Mouse (Mus musculus): Measurements from ENCODE around the gene Uba7. TPM values are rescaled to one million over a fixed set of nuclear protein-coding genes. Genes with fewer than 3 reads are reported as not detected.

Gene Uba7
- polyA plus RNA-seq (2015; fragmentation: Nextera tagmentation; extraction: Ambion mirVana) = 16.0 and 16.9 TPM in 2 replicates

GRCm38 (mm10) chr9:107975399-107976386 lies at the start of gene Uba7:
TSS of gene Uba7 (plus strand) at chr9:107975505.

GRCm38 (mm10) chr9:107928169-107928568 lies 47.1 kb upstream of the Uba7 start, which contains the start of gene Actl11:
TSS of gene Actl11 (plus strand) at chr9:107928469.

GRCm38 (mm10) chr9:107935374-107935773 lies 39.9 kb upstream of the Uba7 start, which contains the start of gene Camkv:
TSS of gene Camkv (plus strand) at chr9:107935674.

GRCm38 (mm10) chr9:107949922-107950235 lies 25.4 kb upstream of the Uba7 start, which contains the start of gene Traip:
TSS of gene Traip (plus strand) at chr9:107950136.

GRCm38 (mm10) chr9:107982681-107983346 lies 7.5 kb downstream of the Uba7 start, which contains the start of gene Gm20661:
TSS of gene Gm20661 (plus strand) at chr9:107983058.

GRCm38 (mm10) chr9:107985131-107986119 lies 10.1 kb downstream of the Uba7 start, which contains the start of gene Inka1:
TSS of gene Inka1 (minus strand) at chr9:107985879.

GRCm38 (mm10) chr9:107992197-107992596 lies 16.9 kb downstream of the Uba7 start, which contains the start of gene Cdhr4:
TSS of gene Cdhr4 (plus strand) at chr9:107992497.

GRCm38 (mm10) chr9:107996049-107996448 lies 20.7 kb downstream of the Uba7 start, which contains the start of gene Gm20662:
TSS of gene Gm20662 (plus strand) at chr9:107996349.

GRCm38 (mm10) chr9:108001922-108002770 lies 26.8 kb downstream of the Uba7 start, which contains the start of gene Ip6k1:
TSS of gene Ip6k1 (plus strand) at chr9:108002501.

Other genes starting within 250 kb of the Uba7 start
- 66.5 and 71.1 TPM in 2 replicates for gene Rbm5, start 204.5 kb upstream of the Uba7 start, polyA plus RNA-seq (2015; fragmentation: Nextera tagmentation; extraction: Ambion mirVana)
- 24.1 and 26.4 TPM in 2 replicates for gene Rbm6, start 102.3 kb upstream of the Uba7 start, polyA plus RNA-seq (2015; fragmentation: Nextera tagmentation; extraction: Ambion mirVana)
- 5.9 and 6.6 TPM in 2 replicates for gene Mon1a, start 87.4 kb upstream of the Uba7 start, polyA plus RNA-seq (2015; fragmentation: Nextera tagmentation; extraction: Ambion mirVana)
- gene Mst1r, start 68.6 kb upstream of the Uba7 start, polyA plus RNA-seq (2015; fragmentation: Nextera tagmentation; extraction: Ambion mirVana) = 2.4 and 3.3 TPM in 2 replicates
- not detected in 2 replicates for gene Actl11, start 47.0 kb upstream of the Uba7 start, polyA plus RNA-seq (2015; fragmentation: Nextera tagmentation; extraction: Ambion mirVana)
- 0.43 and 0.68 TPM in 2 replicates for gene Camkv, start 39.8 kb upstream of the Uba7 start, polyA plus RNA-seq (2015; fragmentation: Nextera tagmentation; extraction: Ambion mirVana)
- 3.4 and 4.0 TPM in 2 replicates for gene Traip, start 25.4 kb upstream of the Uba7 start, polyA plus RNA-seq (2015; fragmentation: Nextera tagmentation; extraction: Ambion mirVana)
- gene Gm20661, start 7.6 kb downstream of the Uba7 start, polyA plus RNA-seq (2015; fragmentation: Nextera tagmentation; extraction: Ambion mirVana) = 0.50 and 0.72 TPM in 2 replicates
- gene Inka1, start 10.4 kb downstream of the Uba7 start, polyA plus RNA-seq (2015; fragmentation: Nextera tagmentation; extraction: Ambion mirVana) = 31.7 and 41.4 TPM in 2 replicates
- gene Cdhr4, start 17.0 kb downstream of the Uba7 start, polyA plus RNA-seq (2015; fragmentation: Nextera tagmentation; extraction: Ambion mirVana) = 1.4 and 1.7 TPM in 2 replicates
- gene Gm20662, start 20.8 kb downstream of the Uba7 start, polyA plus RNA-seq (2015; fragmentation: Nextera tagmentation; extraction: Ambion mirVana) = not detected in 2 replicates
- 23.7 and 26.7 TPM in 2 replicates for gene Ip6k1, start 27.0 kb downstream of the Uba7 start, polyA plus RNA-seq (2015; fragmentation: Nextera tagmentation; extraction: Ambion mirVana)
- gene Gmppb, start 73.7 kb downstream of the Uba7 start, polyA plus RNA-seq (2015; fragmentation: Nextera tagmentation; extraction: Ambion mirVana) = 14.2 and 16.8 TPM in 2 replicates
- 0.86 and 1.2 TPM in 2 replicates for gene Amigo3, start 77.7 kb downstream of the Uba7 start, polyA plus RNA-seq (2015; fragmentation: Nextera tagmentation; extraction: Ambion mirVana)
- gene Mst1, start 104.9 kb downstream of the Uba7 start, polyA plus RNA-seq (2015; fragmentation: Nextera tagmentation; extraction: Ambion mirVana) = 0.19 and 0.44 TPM in 2 replicates
- 24.1 and 31.9 TPM in 2 replicates for gene Rnf123, start 107.8 kb downstream of the Uba7 start, polyA plus RNA-seq (2015; fragmentation: Nextera tagmentation; extraction: Ambion mirVana)
- gene Apeh, start 119.1 kb downstream of the Uba7 start, polyA plus RNA-seq (2015; fragmentation: Nextera tagmentation; extraction: Ambion mirVana) = 25.7 and 28.6 TPM in 2 replicates
- 0.12 and 0.13 TPM in 2 replicates for gene Bsn, start 214.9 kb downstream of the Uba7 start, polyA plus RNA-seq (2015; fragmentation: Nextera tagmentation; extraction: Ambion mirVana)